Mouse (Mus musculus): ENCODE data around the gene Hils1. TPM values are rescaled to one million over a fixed set of nuclear protein-coding genes. Genes with fewer than 3 reads are reported as not detected.

Hils1 gene
- polyA plus RNA-seq, 1 experiment, result not detected

GRCm38 (mm10) chr11:94991641-94992479 is 24.5 kb downstream of the Hils1 start:
- Histone ChIP-seq H3K27ac (ENCODE audit: insufficient read depth, low read length) (peak overlapping the region; percentile 17), H3K4me3 (ENCODE audit: insufficient read depth, low read length) (peak overlapping the region; percentile 67), H3K4me1 (ENCODE audit: control insufficient read depth, insufficient read depth, low read length) (peaks cover 11% of the 10 kb centered on the region)
- TF ChIP-seq POLR2A (IDR thresholded peaks at IDR 0.05; ENCODE audit: low read depth, low read length), result no peak
- TF ChIP-seq CTCF (IDR thresholded peaks at IDR 0.05; ENCODE audit: borderline replicate concordance, insufficient read depth, low read length), result no peak

DNA sequence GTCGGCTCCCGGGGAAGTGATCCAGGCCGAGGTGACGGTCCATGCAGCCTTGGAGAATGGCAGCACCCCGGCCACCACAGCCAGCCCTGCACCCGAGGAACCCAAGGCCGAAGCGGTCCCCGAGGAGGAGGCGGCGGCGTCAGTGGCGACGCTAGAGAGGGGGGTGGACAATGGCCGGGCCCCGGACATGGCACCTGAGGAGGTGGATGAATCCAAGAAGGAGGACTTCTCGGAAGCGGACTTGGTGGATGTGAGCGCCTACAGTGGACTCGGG is 25.0 kb downstream of the Hils1 start:
- no peak for TF ChIP-seq CTCF (IDR thresholded peaks at IDR 0.05; ENCODE audit: borderline replicate concordance, insufficient read depth, low read length)
- no peak for TF ChIP-seq POLR2A (IDR thresholded peaks at IDR 0.05; ENCODE audit: low read depth, low read length)
- Histone ChIP-seq H3K27ac (ENCODE audit: insufficient read depth, low read length) (no peak overlapping the region; the same call in 1 of the 2 replicates), H3K4me1 (ENCODE audit: control insufficient read depth, insufficient read depth, low read length) (peaks cover 11% of the 10 kb centered on the region), H3K4me3 (ENCODE audit: insufficient read depth, low read length) (peak overlapping the region; percentile 67)

GRCm38 (mm10) chr11:94992754-94993606 is 25.6 kb downstream of the Hils1 start:
- TF ChIP-seq CTCF (IDR thresholded peaks at IDR 0.05; ENCODE audit: borderline replicate concordance, insufficient read depth, low read length), result no peak
- no peak for TF ChIP-seq POLR2A (IDR thresholded peaks at IDR 0.05; ENCODE audit: low read depth, low read length)
- Histone ChIP-seq H3K27ac (ENCODE audit: insufficient read depth, low read length) (no peak overlapping the region; the same call in 1 of the 2 replicates), H3K4me1 (ENCODE audit: control insufficient read depth, insufficient read depth, low read length) (peaks cover 11% of the 10 kb centered on the region), H3K4me3 (ENCODE audit: insufficient read depth, low read length) (peak overlapping the region; percentile 67)

DNA sequence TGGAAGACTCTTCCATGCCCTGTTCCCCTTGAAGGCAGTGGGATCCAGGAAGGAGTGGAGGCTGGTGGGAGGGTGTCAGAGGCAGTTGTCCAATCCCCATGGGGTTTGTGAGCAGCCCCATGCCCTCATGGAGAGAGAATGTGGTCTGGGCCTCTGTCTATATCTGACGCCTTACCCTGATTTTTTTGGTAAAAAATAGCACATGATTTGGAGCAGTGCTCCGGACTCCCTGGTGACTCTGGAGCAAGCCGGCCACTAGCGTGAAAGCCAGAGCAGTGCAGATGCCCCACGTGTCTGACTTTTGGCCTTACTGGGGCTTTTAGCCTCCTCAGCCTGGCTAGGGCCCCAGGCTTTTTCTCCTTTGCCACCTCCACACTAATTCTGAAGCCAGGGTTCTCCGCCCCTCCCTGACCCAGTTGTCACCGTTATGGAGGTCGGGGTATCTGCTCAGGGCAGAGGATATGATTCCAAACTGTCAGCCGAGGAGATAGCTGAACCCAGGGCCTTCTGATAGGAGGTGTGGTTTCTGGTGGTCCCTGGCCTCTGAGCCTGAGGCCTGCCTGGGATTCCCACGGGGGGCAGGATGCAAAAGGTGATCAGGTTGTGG is 26.9 kb downstream of the Hils1 start:
- Histone ChIP-seq H3K4me3 (ENCODE audit: insufficient read depth, low read length) (peak overlapping the region; percentile 67), H3K27ac (ENCODE audit: insufficient read depth, low read length) (no peak overlapping the region), H3K4me1 (ENCODE audit: control insufficient read depth, insufficient read depth, low read length) (peaks cover 11% of the 10 kb centered on the region)
- TF ChIP-seq CTCF (IDR thresholded peaks at IDR 0.05; ENCODE audit: borderline replicate concordance, insufficient read depth, low read length), result no peak
- no peak for TF ChIP-seq POLR2A (IDR thresholded peaks at IDR 0.05; ENCODE audit: low read depth, low read length)

- Histone ChIP-seq H3K4me3 (ENCODE audit: insufficient read depth, low read length) (peak overlapping the region; percentile 67; the same call in 1 of the 2 replicates), H3K27ac (ENCODE audit: insufficient read depth, low read length) (no peak overlapping the region), H3K4me1 (ENCODE audit: control insufficient read depth, insufficient read depth, low read length) (peaks cover 7% of the 10 kb centered on the region)
- no peak for TF ChIP-seq POLR2A (IDR thresholded peaks at IDR 0.05; ENCODE audit: low read depth, low read length)
- no peak for TF ChIP-seq CTCF (IDR thresholded peaks at IDR 0.05; ENCODE audit: borderline replicate concordance, insufficient read depth, low read length)
Measured at GRCm38 (mm10) chr11:94994947-94995772, 27.8 kb downstream of the Hils1 start.

GRCm38 (mm10) chr11:94996101-94996500 is 28.7 kb downstream of the Hils1 start:
- Histone ChIP-seq H3K4me1 (ENCODE audit: control insufficient read depth, insufficient read depth, low read length) (peaks cover 7% of the 10 kb centered on the region), H3K27ac (ENCODE audit: insufficient read depth, low read length) (no peak overlapping the region), H3K4me3 (ENCODE audit: insufficient read depth, low read length) (no peak overlapping the region)
- no peak for TF ChIP-seq CTCF (IDR thresholded peaks at IDR 0.05; ENCODE audit: borderline replicate concordance, insufficient read depth, low read length)
- no peak for TF ChIP-seq POLR2A (IDR thresholded peaks at IDR 0.05; ENCODE audit: low read depth, low read length)

- Histone ChIP-seq H3K4me3 (ENCODE audit: insufficient read depth, low read length) (no peak overlapping the region), H3K27ac (ENCODE audit: insufficient read depth, low read length) (no peak overlapping the region), H3K4me1 (ENCODE audit: control insufficient read depth, insufficient read depth, low read length) (peaks cover 7% of the 10 kb centered on the region)
- TF ChIP-seq POLR2A (IDR thresholded peaks at IDR 0.05; ENCODE audit: low read depth, low read length), result no peak
- no peak for TF ChIP-seq CTCF (IDR thresholded peaks at IDR 0.05; ENCODE audit: borderline replicate concordance, insufficient read depth, low read length)
Measured at GRCm38 (mm10) chr11:94996984-94997383, 29.6 kb downstream of the Hils1 start.

DNA sequence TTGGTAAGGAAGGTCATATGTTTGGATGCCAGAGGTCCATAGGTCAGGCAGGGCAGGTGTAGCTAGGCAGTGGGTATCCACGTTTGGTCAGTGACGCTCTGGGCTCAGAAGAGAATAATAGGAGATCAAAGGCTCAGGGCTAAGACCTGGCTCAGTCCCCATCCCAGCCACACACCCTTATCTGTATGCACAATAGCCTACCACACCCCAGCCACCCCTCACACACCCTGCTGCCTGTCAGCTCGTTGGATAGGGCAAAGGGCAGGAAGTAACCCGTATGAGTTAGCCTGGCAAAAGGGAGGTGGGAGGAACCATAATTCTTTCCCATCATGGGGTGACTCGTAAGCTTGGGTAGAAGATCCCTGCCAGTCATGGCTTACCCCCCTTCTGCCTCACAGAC is 30.2 kb downstream of the Hils1 start:
- TF ChIP-seq POLR2A (IDR thresholded peaks at IDR 0.05; ENCODE audit: low read depth, low read length) (no peak), CTCF (IDR thresholded peaks at IDR 0.05; ENCODE audit: borderline replicate concordance, insufficient read depth, low read length) (no peak)
- Histone ChIP-seq H3K27ac (ENCODE audit: insufficient read depth, low read length) (no peak overlapping the region), H3K4me1 (ENCODE audit: control insufficient read depth, insufficient read depth, low read length) (peaks cover 7% of the 10 kb centered on the region), H3K4me3 (ENCODE audit: insufficient read depth, low read length) (no peak overlapping the region)

- no peak for TF ChIP-seq CTCF (IDR thresholded peaks at IDR 0.05; ENCODE audit: borderline replicate concordance, insufficient read depth, low read length)
- no peak for TF ChIP-seq POLR2A (IDR thresholded peaks at IDR 0.05; ENCODE audit: low read depth, low read length)
- Histone ChIP-seq H3K27ac (ENCODE audit: insufficient read depth, low read length) (no peak overlapping the region), H3K4me3 (ENCODE audit: insufficient read depth, low read length) (no peak overlapping the region), H3K4me1 (ENCODE audit: control insufficient read depth, insufficient read depth, low read length) (peaks cover 7% of the 10 kb centered on the region)
Measured at GRCm38 (mm10) chr11:94998041-94998531, 30.7 kb downstream of the Hils1 start.
